Mouse (Mus musculus): Measurements from ENCODE around the gene Trp53i11.

GRCm38 (mm10) chr2:93191488-93192181 lies 4.3 kb downstream of the Trp53i11 start:
- TF ChIP-seq CTCF (IDR thresholded peaks at IDR 0.05; ENCODE audit: borderline replicate concordance, insufficient read depth, low read depth, low read length) (no peak), POLR2A (IDR thresholded peaks at IDR 0.05; ENCODE audit: borderline replicate concordance, insufficient read depth, low read length) (no peak)

Data from cerebellum, adult 2 months (tissue).